Mouse (Mus musculus): Measurements from ENCODE around the gene Krt71. TPM values are rescaled to one million over a fixed set of nuclear protein-coding genes. Genes with fewer than 3 reads are reported as not detected.
"Not testable (repeated sequence)": the region's sequence is repeated elsewhere in the genome, so short reads cannot be mapped to it uniquely, and the experiment has no call there.

The Krt71 gene
- total RNA-seq, 1 experiment from 2014 or later: not detected

DNA sequence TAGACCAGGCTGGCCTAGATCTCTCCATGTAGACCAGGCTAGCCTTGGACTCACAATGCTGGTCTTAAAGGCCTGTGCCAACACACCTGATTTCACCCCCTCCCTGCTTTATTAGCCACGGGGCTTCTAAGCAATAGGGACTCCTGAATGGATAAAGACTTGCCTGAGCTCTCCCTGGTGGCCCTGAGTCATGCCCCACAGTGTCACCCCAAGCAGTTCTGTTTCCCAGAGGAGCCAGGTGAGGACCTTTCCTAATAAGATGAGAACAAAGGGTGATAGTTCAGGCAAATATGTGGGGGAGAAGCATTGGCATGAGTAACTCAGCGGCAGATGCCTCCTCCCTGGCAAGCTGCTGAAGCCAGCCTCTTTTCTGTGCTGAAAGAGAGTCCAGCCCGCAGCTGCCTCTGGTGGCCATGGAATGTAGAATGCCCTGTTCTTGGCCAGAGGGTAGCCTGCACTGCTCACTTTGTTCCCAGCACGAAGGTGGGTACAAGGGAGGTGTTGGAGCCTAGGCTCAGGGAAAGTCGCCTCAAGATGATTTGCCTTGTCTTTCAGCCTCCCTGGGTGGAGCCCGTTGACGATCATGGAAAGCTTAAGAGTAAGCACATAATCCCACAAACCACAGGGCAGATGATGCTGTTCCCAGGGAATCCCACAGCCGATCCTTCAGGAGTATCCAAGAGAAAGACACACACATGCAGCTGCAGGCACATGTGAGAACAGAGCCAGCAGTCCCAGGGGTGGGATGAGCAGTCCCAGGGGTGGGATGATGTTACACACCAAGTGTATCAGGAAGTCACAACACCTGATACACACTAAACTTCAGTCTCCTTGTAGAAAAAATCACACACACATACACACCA lies 45.4 kb downstream of the Krt71 start:
- no peak for ATAC-seq (replicated peaks; ENCODE audit: insufficient number of reproducible peaks, low FRiP score, low TSS enrichment, poor library complexity, severe bottlenecking)

DNA sequence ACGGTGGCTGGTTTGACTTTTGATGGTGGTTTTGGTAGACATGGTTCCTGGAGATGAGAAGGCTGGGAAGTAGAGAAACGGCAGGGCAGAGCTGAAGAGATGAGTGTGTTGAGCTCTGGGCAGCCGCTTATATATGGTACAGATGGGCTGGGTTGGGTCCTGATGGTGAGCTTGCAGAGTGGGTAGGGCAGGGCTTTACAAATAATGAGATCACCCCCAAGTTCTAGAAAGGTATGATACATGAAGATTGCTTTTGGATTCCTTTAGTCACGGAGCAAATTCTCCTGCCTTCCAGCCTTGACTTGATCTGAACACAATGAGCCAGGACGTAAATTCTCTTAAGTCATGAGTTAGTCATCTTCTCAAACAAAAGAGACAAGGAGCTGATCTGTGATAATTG lies 48.7 kb downstream of the Krt71 start, which contains the start of gene Krt6a:
Gene Krt6a, minus strand, starts transcription at position 101 of the 400 bp plus-strand sequence.
- no peak for ATAC-seq (replicated peaks; ENCODE audit: insufficient number of reproducible peaks, low FRiP score, low TSS enrichment, poor library complexity, severe bottlenecking)

DNA sequence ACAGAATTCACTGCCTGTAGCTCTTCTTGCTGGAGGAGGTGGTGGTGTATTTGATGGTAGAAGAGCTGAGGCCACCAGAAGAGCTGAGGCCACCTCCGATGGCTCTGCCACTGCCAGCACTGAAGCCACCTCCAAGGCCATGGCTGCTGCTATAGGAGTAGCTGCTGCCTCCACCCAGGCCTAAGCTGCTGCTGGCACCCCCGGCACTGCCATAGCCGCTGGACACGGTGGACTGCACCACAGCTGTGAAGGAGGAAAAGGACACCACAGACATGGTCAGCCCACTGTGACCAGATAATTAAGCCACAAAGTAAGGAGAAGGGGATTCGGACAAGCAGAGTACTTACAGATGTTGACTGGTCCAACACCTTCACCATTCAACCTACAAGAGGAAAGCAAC lies 52.4 kb downstream of the Krt71 start:
- ATAC-seq (replicated peaks; ENCODE audit: insufficient number of reproducible peaks, low FRiP score, low TSS enrichment, poor library complexity, severe bottlenecking): not testable (repeated sequence)

DNA sequence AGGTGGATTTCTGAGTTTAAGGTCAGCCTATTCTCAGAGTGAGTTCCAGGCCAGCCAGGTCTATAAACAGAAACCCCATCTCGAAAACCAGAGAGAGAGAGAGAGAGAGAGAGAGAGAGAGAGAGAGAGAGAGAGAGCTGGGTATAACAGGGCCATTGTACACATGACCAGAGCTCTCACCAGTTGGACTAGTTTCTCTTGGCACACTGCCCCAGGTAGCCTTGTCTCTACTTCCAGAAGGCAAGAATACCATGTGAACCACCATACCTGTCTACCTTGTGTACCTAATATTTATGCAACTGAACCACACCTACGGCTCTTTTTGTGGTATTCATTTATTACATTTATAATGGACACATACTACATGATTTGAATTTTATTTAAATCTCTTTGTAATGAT lies 54.7 kb downstream of the Krt71 start:
- no peak for ATAC-seq (replicated peaks; ENCODE audit: insufficient number of reproducible peaks, low FRiP score, low TSS enrichment, poor library complexity, severe bottlenecking)

Other genes starting within 250 kb of the Krt71 start
- not detected in 3 replicates for gene Gm49425, start 225.8 kb downstream of the Krt71 start, total RNA-seq (2017)
- gene Krt84, start 210.3 kb downstream of the Krt71 start, total RNA-seq (2017): not detected in 3 replicates
- not detected in 3 replicates for gene Krt82, start 192.4 kb downstream of the Krt71 start, total RNA-seq (2017)
- not detected in 3 replicates for gene Krt90, start 180.2 kb downstream of the Krt71 start, total RNA-seq (2017)
- not detected in 3 replicates for gene Krt75, start 169.2 kb downstream of the Krt71 start, total RNA-seq (2017)
- not detected in 3 replicates for gene Gm5414, start 114.9 kb downstream of the Krt71 start, total RNA-seq (2017)
- not detected in 3 replicates for gene Gm5478, start 95.7 kb downstream of the Krt71 start, total RNA-seq (2017)
- gene Krt6b, start 62.8 kb downstream of the Krt71 start, total RNA-seq (2017): not detected in 3 replicates
- not detected in 3 replicates for gene Krt6a, start 48.8 kb downstream of the Krt71 start, total RNA-seq (2017)
- gene Krt5, start 30.2 kb downstream of the Krt71 start, total RNA-seq (2017): not detected in 3 replicates
- not detected in 3 replicates for gene Krt72, start 43.4 kb upstream of the Krt71 start, total RNA-seq (2017)
- gene Krt73, start 59.2 kb upstream of the Krt71 start, total RNA-seq (2017): not detected in 3 replicates
- not detected in 3 replicates for gene Krt2, start 75.1 kb upstream of the Krt71 start, total RNA-seq (2017)
- not detected in 3 replicates for gene Krt1, start 107.7 kb upstream of the Krt71 start, total RNA-seq (2017)
- not detected in 3 replicates for gene Krt77, start 126.6 kb upstream of the Krt71 start, total RNA-seq (2017)
- not detected in 3 replicates for gene Krt76, start 149.8 kb upstream of the Krt71 start, total RNA-seq (2017)
- not detected in 3 replicates for gene Krt4, start 181.6 kb upstream of the Krt71 start, total RNA-seq (2017)
- gene Krt79, start 197.2 kb upstream of the Krt71 start, total RNA-seq (2017): not detected in 3 replicates
- not detected in 3 replicates for gene Krt78, start 211.2 kb upstream of the Krt71 start, total RNA-seq (2017)